Mouse (Mus musculus): ENCODE data around the gene Ptchd4. TPM values are rescaled to one million over a fixed set of nuclear protein-coding genes. Genes with fewer than 3 reads are reported as not detected.

Gene Ptchd4
- polyA plus RNA-seq, 1 experiment from 2014 or later: 0.45 TPM

- Histone ChIP-seq H3K9ac (replicated peaks; ENCODE audit: low read depth, low read length) (no peak overlapping the region), H3K36me3 (ENCODE audit: control insufficient read depth, insufficient read depth, low read length) (no peaks in the 10 kb centered on the region), H3K9me3 (ENCODE audit: control insufficient read depth, low read depth, low read length) (no peaks in the 10 kb centered on the region), H3K27ac (ENCODE audit: low read length) (no peak overlapping the region), H3K27me3 (ENCODE audit: control insufficient read depth, insufficient read depth, low read length) (no peaks in the 10 kb centered on the region), H3K4me1 (ENCODE audit: control insufficient read depth, insufficient read depth, low read length) (no peaks in the 10 kb centered on the region), H3K4me3 (ENCODE audit: low read depth, low read length) (no peak overlapping the region), H3K4me2 (replicated peaks; ENCODE audit: low read depth, low read length) (no peak overlapping the region)
- 83% methylated on average over 6 of the region's 6 CpGs for WGBS
- no peak for ATAC-seq (ENCODE audit: insufficient number of reproducible peaks, insufficient read depth, low FRiP score, low read depth)
Measured at GRCm38 (mm10) chr17:42363085-42363710, 47.5 kb downstream of the Ptchd4 start.

- no peak overlapping the region for H3K4me3 ChIP-seq (ENCODE audit: low read depth, low read length)
- no peak overlapping the region for H3K27ac ChIP-seq (ENCODE audit: low read length)
- H3K36me3 ChIP-seq (ENCODE audit: control insufficient read depth, insufficient read depth, low read length): no peaks in the 10 kb centered on the region
- 31% methylated on average over 1 of the region's 1 CpGs for WGBS
- H3K4me2 ChIP-seq (replicated peaks; ENCODE audit: low read depth, low read length): no peak overlapping the region
- no peak overlapping the region for H3K9ac ChIP-seq (replicated peaks; ENCODE audit: low read depth, low read length)
- H3K9me3 ChIP-seq (ENCODE audit: control insufficient read depth, low read depth, low read length): no peaks in the 10 kb centered on the region
- H3K4me1 ChIP-seq (ENCODE audit: control insufficient read depth, insufficient read depth, low read length): no peaks in the 10 kb centered on the region
- no peaks in the 10 kb centered on the region for H3K27me3 ChIP-seq (ENCODE audit: control insufficient read depth, insufficient read depth, low read length)
- no peak for ATAC-seq (ENCODE audit: insufficient number of reproducible peaks, insufficient read depth, low FRiP score, low read depth)
Measured at GRCm38 (mm10) chr17:42364716-42365115, 49.0 kb downstream of the Ptchd4 start.

- Histone ChIP-seq H3K9ac (replicated peaks; ENCODE audit: low read depth, low read length) (no peak overlapping the region), H3K36me3 (ENCODE audit: control insufficient read depth, insufficient read depth, low read length) (no peaks in the 10 kb centered on the region), H3K4me1 (ENCODE audit: control insufficient read depth, insufficient read depth, low read length) (no peaks in the 10 kb centered on the region), H3K4me2 (replicated peaks; ENCODE audit: low read depth, low read length) (no peak overlapping the region), H3K9me3 (ENCODE audit: control insufficient read depth, low read depth, low read length) (no peaks in the 10 kb centered on the region), H3K27ac (ENCODE audit: low read length) (no peak overlapping the region), H3K4me3 (ENCODE audit: low read depth, low read length) (no peak overlapping the region), H3K27me3 (ENCODE audit: control insufficient read depth, insufficient read depth, low read length) (no peaks in the 10 kb centered on the region)
- WGBS: 88% methylated on average over 4 of the region's 4 CpGs
- no peak for ATAC-seq (ENCODE audit: insufficient number of reproducible peaks, insufficient read depth, low FRiP score, low read depth)
Measured at GRCm38 (mm10) chr17:42374881-42375280, 59.1 kb downstream of the Ptchd4 start.

- no peaks in the 10 kb centered on the region for H3K4me1 ChIP-seq (ENCODE audit: control insufficient read depth, insufficient read depth, low read length)
- H3K9ac ChIP-seq (replicated peaks; ENCODE audit: low read depth, low read length): no peak overlapping the region
- H3K4me2 ChIP-seq (replicated peaks; ENCODE audit: low read depth, low read length): no peak overlapping the region
- H3K36me3 ChIP-seq (ENCODE audit: control insufficient read depth, insufficient read depth, low read length): no peaks in the 10 kb centered on the region
- H3K4me3 ChIP-seq (ENCODE audit: low read depth, low read length): no peak overlapping the region
- ATAC-seq (ENCODE audit: insufficient number of reproducible peaks, insufficient read depth, low FRiP score, low read depth): no peak
- no peaks in the 10 kb centered on the region for H3K27me3 ChIP-seq (ENCODE audit: control insufficient read depth, insufficient read depth, low read length)
- H3K9me3 ChIP-seq (ENCODE audit: control insufficient read depth, low read depth, low read length): no peaks in the 10 kb centered on the region
- no peak overlapping the region for H3K27ac ChIP-seq (ENCODE audit: low read length)
Measured at GRCm38 (mm10) chr17:42393086-42393485, 77.3 kb downstream of the Ptchd4 start.

GRCm38 (mm10) chr17:42395299-42395698 is 79.6 kb downstream of the Ptchd4 start:
- Histone ChIP-seq H3K4me2 (replicated peaks; ENCODE audit: low read depth, low read length) (no peak overlapping the region), H3K4me1 (ENCODE audit: control insufficient read depth, insufficient read depth, low read length) (no peaks in the 10 kb centered on the region), H3K9me3 (ENCODE audit: control insufficient read depth, low read depth, low read length) (no peaks in the 10 kb centered on the region), H3K9ac (replicated peaks; ENCODE audit: low read depth, low read length) (no peak overlapping the region), H3K27me3 (ENCODE audit: control insufficient read depth, insufficient read depth, low read length) (no peaks in the 10 kb centered on the region), H3K36me3 (ENCODE audit: control insufficient read depth, insufficient read depth, low read length) (no peaks in the 10 kb centered on the region), H3K27ac (ENCODE audit: low read length) (no peak overlapping the region), H3K4me3 (ENCODE audit: low read depth, low read length) (no peak overlapping the region)
- no peak for ATAC-seq (ENCODE audit: insufficient number of reproducible peaks, insufficient read depth, low FRiP score, low read depth)
- WGBS: 92% methylated on average over 3 of the region's 3 CpGs

GRCm38 (mm10) chr17:42418449-42418848 is 102.7 kb downstream of the Ptchd4 start:
- H3K9me3 ChIP-seq (ENCODE audit: control insufficient read depth, low read depth, low read length): no peaks in the 10 kb centered on the region
- no peaks in the 10 kb centered on the region for H3K27me3 ChIP-seq (ENCODE audit: control insufficient read depth, insufficient read depth, low read length)
- H3K27ac ChIP-seq (ENCODE audit: low read length): no peak overlapping the region
- 88% methylated on average over 1 of the region's 1 CpGs for WGBS
- no peak overlapping the region for H3K4me3 ChIP-seq (ENCODE audit: low read depth, low read length)
- no peak overlapping the region for H3K9ac ChIP-seq (replicated peaks; ENCODE audit: low read depth, low read length)
- no peaks in the 10 kb centered on the region for H3K4me1 ChIP-seq (ENCODE audit: control insufficient read depth, insufficient read depth, low read length)
- H3K4me2 ChIP-seq (replicated peaks; ENCODE audit: low read depth, low read length): no peak overlapping the region
- H3K36me3 ChIP-seq (ENCODE audit: control insufficient read depth, insufficient read depth, low read length): no peaks in the 10 kb centered on the region
- no peak for ATAC-seq (ENCODE audit: insufficient number of reproducible peaks, insufficient read depth, low FRiP score, low read depth)

- Histone ChIP-seq H3K4me1 (ENCODE audit: control insufficient read depth, insufficient read depth, low read length) (no peaks in the 10 kb centered on the region), H3K27ac (ENCODE audit: low read length) (no peak overlapping the region), H3K4me2 (replicated peaks; ENCODE audit: low read depth, low read length) (no peak overlapping the region), H3K4me3 (ENCODE audit: low read depth, low read length) (no peak overlapping the region), H3K36me3 (ENCODE audit: control insufficient read depth, insufficient read depth, low read length) (no peaks in the 10 kb centered on the region), H3K27me3 (ENCODE audit: control insufficient read depth, insufficient read depth, low read length) (no peaks in the 10 kb centered on the region), H3K9ac (replicated peaks; ENCODE audit: low read depth, low read length) (no peak overlapping the region), H3K9me3 (ENCODE audit: control insufficient read depth, low read depth, low read length) (no peaks in the 10 kb centered on the region)
- ATAC-seq (ENCODE audit: insufficient number of reproducible peaks, insufficient read depth, low FRiP score, low read depth): no peak
- WGBS: 87% methylated on average over 1 of the region's 1 CpGs
Measured at GRCm38 (mm10) chr17:42427961-42428360, 112.2 kb downstream of the Ptchd4 start.

- 88% methylated on average over 2 of the region's 2 CpGs for WGBS
- Histone ChIP-seq H3K9me3 (ENCODE audit: control insufficient read depth, low read depth, low read length) (no peaks in the 10 kb centered on the region), H3K9ac (replicated peaks; ENCODE audit: low read depth, low read length) (no peak overlapping the region), H3K36me3 (ENCODE audit: control insufficient read depth, insufficient read depth, low read length) (no peaks in the 10 kb centered on the region), H3K4me1 (ENCODE audit: control insufficient read depth, insufficient read depth, low read length) (no peaks in the 10 kb centered on the region), H3K27me3 (ENCODE audit: control insufficient read depth, insufficient read depth, low read length) (no peaks in the 10 kb centered on the region), H3K4me3 (ENCODE audit: low read depth, low read length) (no peak overlapping the region), H3K4me2 (replicated peaks; ENCODE audit: low read depth, low read length) (no peak overlapping the region), H3K27ac (ENCODE audit: low read length) (no peak overlapping the region)
- ATAC-seq (ENCODE audit: insufficient number of reproducible peaks, insufficient read depth, low FRiP score, low read depth): no peak
Measured at GRCm38 (mm10) chr17:42430380-42430779, 114.6 kb downstream of the Ptchd4 start.

- Histone ChIP-seq H3K9me3 (ENCODE audit: control insufficient read depth, low read depth, low read length) (no peaks in the 10 kb centered on the region), H3K4me3 (ENCODE audit: low read depth, low read length) (no peak overlapping the region), H3K4me2 (replicated peaks; ENCODE audit: low read depth, low read length) (no peak overlapping the region), H3K36me3 (ENCODE audit: control insufficient read depth, insufficient read depth, low read length) (no peaks in the 10 kb centered on the region), H3K4me1 (ENCODE audit: control insufficient read depth, insufficient read depth, low read length) (no peaks in the 10 kb centered on the region), H3K27ac (ENCODE audit: low read length) (no peak overlapping the region), H3K9ac (replicated peaks; ENCODE audit: low read depth, low read length) (no peak overlapping the region), H3K27me3 (ENCODE audit: control insufficient read depth, insufficient read depth, low read length) (no peaks in the 10 kb centered on the region)
- no peak for ATAC-seq (ENCODE audit: insufficient number of reproducible peaks, insufficient read depth, low FRiP score, low read depth)
- 74% methylated on average over 2 of the region's 2 CpGs for WGBS
Measured at GRCm38 (mm10) chr17:42452235-42452634, 136.5 kb downstream of the Ptchd4 start.
